Mouse (Mus musculus) urinary bladder, postnatal 14 days (tissue): ENCODE data around the gene Hexb.

ENCODE experiments used
- DNase-seq: peaks from one replicate; pipeline ENCODE4 v3.0.0; 2021; ENCODE audit warnings: low spot score

Hexb gene

DNA sequence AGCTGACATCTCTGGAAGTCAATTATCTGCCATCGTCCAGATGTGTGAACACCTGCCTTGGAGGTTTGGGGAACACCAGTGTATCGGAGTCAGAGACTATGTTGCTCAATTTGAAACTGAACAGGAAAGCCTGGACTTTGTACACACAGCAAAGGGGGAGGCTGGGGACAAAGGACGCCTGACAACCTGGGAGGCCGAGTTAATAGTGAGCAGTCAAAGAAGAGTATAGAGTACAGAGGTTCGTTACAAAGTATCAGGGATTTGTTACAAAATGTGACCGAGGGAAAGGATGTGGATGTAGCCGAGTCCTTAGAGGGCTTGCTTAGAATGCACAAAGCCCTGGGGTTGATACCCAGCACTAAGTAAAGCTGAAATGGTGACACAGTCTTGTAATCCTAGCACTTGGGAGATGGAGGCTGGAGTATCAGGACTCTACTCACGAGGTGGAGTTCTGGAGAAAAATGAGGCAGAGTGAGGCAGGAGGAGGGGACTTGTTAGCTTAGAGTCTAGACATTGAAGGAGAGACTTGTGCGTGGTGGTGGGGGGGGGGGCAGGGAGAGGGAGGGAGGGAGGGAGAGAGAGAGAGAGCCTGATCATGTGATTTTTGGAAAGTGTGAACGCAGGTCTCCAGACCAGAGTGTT lies 26.3 kb upstream of the Hexb start:
- no peak for DNase-seq

DNA sequence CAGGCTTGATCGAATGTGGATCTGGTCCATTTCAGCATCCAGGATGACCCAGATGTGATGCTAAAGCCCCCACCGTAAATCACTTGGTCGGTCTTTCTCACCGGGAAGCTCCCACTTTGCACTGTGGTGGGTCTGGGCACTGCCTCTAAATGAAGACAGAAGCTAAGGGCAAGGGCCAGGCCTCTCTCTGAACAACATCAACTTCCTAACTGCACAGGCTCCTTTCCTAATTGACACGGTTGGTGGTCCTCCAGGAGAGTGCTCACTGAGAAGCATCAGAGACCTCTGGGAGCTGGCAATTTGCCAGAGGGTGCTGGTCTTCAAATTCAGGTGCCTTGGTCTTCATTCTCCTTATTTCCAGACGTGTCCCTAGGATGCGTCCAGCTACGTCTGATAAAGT lies 25.7 kb upstream of the Hexb start:
- no peak for DNase-seq

GRCm38 (mm10) chr13:97220022-97220421 lies 21.9 kb upstream of the Hexb start:
- DNase-seq = no peak

GRCm38 (mm10) chr13:97216196-97216595 lies 18.0 kb upstream of the Hexb start:
- DNase-seq = no peak

- DNase-seq = no peak
These were observed 17.4 kb upstream of the Hexb start for GRCm38 (mm10) chr13:97215563-97215962.

DNA sequence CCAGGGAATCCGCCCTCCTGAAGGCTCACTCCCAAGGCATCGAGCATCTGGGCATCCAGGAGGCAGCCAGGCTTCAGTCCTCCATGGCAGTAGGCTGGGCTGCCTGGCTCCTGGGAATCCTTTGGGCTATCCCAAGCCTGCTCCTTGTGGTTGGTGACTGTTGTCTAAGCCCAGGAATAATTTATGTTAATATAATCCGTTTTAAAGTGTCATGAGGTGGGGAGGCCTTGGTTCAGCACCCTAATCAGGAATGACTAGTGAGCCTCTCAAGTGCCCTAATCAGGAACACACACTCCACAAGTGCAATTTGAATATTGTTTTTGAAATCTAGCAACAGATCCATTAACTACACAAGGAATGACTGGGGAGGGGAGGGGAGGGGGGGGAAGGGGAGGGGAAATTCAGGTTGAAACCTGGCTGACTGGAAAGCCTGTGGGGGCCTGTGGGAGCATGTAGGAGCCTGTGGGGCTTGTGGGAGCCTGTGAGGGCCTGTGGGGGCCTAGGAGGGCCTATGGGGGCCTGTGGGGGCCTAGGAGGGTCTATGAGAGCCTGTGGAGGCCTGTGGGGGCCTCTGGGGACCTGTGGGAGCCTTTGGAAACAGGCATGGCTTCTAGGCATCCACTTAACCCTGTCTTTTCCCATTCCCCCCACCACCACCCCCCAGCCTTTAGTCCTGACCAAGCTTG lies 16.6 kb upstream of the Hexb start:
- DNase-seq = no peak

DNA sequence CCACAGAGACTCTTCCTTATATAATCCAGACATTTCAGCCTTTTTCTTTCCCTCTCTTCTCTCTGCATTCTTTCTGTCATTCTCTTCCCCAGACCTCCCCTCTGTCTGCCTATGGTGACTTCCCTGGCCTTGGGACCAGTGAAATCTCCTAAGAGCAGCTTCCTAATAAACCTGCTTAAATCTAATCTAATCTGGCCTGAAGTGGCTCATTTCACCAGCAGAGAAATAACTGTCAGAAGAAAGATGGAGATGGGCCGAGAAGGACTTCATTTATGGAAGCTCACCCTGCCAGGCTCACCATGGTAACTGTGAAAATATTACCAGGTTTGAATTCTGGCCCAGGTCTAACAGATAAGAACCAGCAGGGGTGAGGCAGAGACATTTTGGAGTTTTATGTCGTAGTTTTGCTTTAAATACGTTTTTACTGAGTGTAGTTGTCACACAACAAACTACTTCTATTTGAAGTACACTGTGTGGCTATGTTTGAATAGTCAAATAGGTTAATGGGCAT lies 10.4 kb upstream of the Hexb start:
- DNase-seq = no peak

GRCm38 (mm10) chr13:97208112-97208478 lies 9.9 kb upstream of the Hexb start:
- DNase-seq = no peak

DNA sequence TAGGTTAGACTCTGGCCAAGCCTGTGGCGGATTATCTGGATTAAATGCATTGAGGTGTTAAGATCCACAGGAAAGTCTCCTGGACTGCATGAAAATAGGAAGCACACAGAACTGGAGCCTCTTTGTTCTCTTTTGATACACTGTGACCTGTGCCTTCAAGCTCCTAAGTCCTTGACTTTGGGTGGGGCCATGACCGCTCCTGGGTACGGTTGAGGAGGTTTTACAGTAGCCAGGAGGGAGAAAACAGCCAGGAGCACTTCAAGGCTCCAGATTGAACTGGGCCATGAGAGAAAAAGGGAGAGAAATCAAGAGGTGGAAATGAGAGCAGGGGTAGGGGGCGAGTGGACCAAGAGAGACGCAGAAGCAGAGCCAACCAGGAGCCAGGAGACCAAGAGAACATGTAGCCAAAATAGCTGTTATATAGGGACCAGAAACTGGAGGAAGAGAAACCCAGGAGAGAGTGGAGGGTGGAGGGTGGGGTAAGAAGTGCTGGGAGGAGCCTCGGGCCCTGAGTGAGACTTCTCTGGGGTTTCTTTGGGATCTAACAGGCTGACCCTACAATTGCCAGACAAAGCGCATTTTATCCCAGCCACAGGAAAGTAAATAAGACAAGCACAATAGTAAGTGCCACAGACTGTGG lies 9.4 kb upstream of the Hexb start:
- no peak for DNase-seq

GRCm38 (mm10) chr13:97206046-97206445 lies 7.9 kb upstream of the Hexb start:
- no peak for DNase-seq

GRCm38 (mm10) chr13:97205052-97205701 lies 7.0 kb upstream of the Hexb start:
- DNase-seq = peak; percentile 90

GRCm38 (mm10) chr13:97201896-97202295 lies 3.7 kb upstream of the Hexb start:
- DNase-seq = no peak

GRCm38 (mm10) chr13:97201076-97201475 lies 2.9 kb upstream of the Hexb start:
- DNase-seq = no peak

GRCm38 (mm10) chr13:97199123-97199522 lies 966 bp upstream of the Hexb start:
- no peak for DNase-seq

GRCm38 (mm10) chr13:97196925-97197218 lies 1.3 kb downstream of the Hexb start:
- no peak for DNase-seq

DNA sequence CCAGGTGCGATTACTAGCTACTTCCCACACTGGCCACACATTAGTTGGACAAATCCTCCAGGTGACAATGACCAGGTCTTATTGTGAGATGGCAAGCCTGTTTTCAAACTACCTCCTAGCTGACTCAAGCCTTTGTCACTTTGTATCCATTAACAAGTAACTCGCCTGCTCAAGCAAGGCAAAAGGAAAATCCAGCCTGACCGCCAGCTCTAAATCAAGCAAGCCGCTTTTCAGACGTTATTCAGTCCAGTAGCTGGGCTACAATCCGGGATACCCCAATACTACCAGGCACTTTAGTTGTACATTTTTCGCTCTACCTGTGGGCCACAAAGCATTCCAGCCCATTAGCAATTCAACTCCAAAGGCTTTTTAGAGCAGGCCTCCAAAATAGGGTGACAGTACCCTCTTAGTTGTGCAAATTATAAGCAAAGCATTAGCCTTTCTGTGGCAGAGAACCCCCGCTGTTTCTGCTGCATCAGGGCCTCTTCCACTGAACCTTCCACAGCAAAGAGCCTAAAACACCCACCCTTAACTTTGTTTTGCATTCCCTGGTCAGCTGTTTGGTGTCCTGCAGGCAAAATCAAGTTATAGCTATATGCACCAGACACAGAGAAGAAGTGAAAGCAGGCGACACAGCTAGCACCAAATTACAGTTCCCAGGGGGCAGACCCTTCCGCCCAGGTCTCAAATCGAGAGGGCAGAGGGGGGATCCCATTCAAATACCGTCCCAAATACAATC lies 1.8 kb downstream of the Hexb start:
- DNase-seq = no peak

GRCm38 (mm10) chr13:97193420-97193819 lies 4.7 kb downstream of the Hexb start:
- DNase-seq = peak; percentile 71

DNA sequence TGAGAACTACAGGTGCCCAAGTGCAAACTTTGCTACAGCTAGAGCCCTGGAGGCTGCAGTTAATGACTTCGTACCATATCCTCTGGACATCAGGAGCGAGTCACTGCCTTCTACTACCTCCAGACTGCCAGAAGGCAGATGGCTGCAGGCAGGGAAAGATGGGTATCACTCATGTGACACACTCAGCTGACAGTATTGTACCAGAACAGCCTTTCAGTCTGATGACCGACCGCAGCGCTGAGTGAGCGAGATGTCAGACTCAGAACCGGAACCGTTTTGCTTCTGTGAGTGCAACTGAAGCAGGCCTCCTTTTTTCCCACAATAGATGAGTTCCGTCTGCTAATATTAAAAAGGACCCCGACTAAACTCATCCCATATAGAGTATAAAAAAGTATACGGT lies 5.5 kb downstream of the Hexb start:
- DNase-seq = no peak

DNA sequence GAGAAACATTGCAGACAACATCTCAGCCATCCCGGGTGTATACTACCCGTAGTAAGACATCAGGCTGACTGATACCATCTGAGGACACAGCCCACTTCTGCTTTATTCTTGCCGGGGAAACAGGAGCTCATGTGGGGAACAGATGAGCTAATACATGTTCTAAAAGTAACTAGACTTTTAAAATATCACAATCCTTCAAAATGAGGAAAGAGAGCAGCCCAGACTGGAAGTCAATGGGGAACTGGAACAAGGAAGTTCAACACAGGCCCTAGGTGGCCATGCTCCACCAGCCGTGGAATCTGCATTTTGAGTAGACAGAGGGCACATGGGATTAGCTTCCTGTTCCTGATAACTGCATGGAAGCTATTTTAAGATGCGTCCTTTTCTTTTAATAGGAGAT lies 10.5 kb downstream of the Hexb start:
- DNase-seq = no peak

GRCm38 (mm10) chr13:97186346-97186745 lies 11.8 kb downstream of the Hexb start:
- no peak for DNase-seq

GRCm38 (mm10) chr13:97184656-97185055 lies 13.5 kb downstream of the Hexb start:
- DNase-seq = no peak

DNA sequence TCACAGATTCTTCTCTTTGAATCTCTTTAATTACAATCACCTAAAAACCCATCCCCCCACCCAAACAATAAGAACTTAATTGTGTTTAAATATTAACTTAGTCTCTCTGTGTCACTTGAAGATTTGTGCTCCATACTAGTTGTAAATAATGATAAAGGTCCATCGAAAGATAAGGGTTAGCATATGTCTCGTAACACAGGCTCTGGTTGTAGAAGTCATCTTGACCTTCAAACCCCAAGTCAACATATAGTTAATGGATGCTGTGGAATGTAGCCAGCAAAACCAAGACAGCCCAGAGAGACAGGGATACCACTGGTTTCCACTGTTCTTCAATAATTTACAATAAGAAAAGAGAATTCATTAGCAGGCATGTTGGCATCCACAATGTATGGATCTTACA lies 14.0 kb downstream of the Hexb start:
- no peak for DNase-seq
